Mouse (Mus musculus): ENCODE measurements around the gene Myoc. TPM values are rescaled to one million over a fixed set of nuclear protein-coding genes. Genes with fewer than 3 reads are reported as not detected.

The Myoc gene
- not detected in 2 replicates for polyA plus RNA-seq (2015; fragmentation: Nextera tagmentation; extraction: Ambion mirVana)

GRCm38 (mm10) chr1:162639051-162639750, at the start of gene Myoc:
Myoc (plus strand) TSS chr1:162639155.
- 89% methylated on average over 10 of the region's 10 CpGs for WGBS
- Histone ChIP-seq H3K4me2 (no peak within 1 kb of the TSS), H3K9me3 (replicated peaks) (no peaks in the 10 kb centered on the region), H3K9ac (no peak within 1 kb of the TSS), H3K4me3 (no peak within 1 kb of the TSS), H3K27ac (no peak within 1 kb of the TSS), H3K36me3 (ENCODE audit: poor library complexity, severe bottlenecking) (no peaks in the 10 kb centered on the region), H3K4me1 (no peaks in the 10 kb centered on the region), H3K27me3 (no peaks in the 10 kb centered on the region)
- ATAC-seq, result no peak

DNA sequence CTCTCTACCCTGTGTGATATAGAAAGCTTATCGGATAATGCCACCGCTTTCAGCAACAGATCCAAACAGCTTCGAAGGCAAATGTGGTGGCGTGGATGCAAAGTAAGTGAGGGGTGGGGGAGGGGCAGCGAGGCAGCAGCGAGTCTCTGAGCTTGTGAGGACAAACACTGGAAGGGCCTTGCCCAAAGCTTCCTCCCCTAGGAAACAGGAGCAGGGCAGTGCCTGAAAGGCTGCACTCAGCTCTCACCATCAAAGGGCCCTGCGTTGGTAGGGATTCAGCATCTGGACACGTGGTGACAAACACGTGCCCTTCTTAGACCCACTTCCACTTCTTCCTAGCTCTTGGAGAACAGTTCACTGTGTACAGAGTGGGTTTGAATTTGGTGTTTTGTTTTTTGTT, 49.5 kb upstream of the Myoc start:
- no peaks in the 10 kb centered on the region for H3K27me3 ChIP-seq
- no peak overlapping the region for H3K4me3 ChIP-seq
- H3K27ac ChIP-seq, result no peak overlapping the region
- H3K9ac ChIP-seq, result no peak overlapping the region; the same call in 1 of the 2 replicates
- ATAC-seq, result peak; percentile 85
- 9% methylated on average over 9 of the region's 9 CpGs for WGBS
- peak overlapping the region; percentile 7; the same call in 1 of the 2 replicates for H3K4me2 ChIP-seq
- H3K9me3 ChIP-seq (replicated peaks), result no peaks in the 10 kb centered on the region
- 0 out of 2 replicates have a peak, but pooled peaks cover 3% of the 10 kb centered on the region for H3K36me3 ChIP-seq (ENCODE audit: poor library complexity, severe bottlenecking)
- H3K4me1 ChIP-seq, result peaks cover 8% of the 10 kb centered on the region

DNA sequence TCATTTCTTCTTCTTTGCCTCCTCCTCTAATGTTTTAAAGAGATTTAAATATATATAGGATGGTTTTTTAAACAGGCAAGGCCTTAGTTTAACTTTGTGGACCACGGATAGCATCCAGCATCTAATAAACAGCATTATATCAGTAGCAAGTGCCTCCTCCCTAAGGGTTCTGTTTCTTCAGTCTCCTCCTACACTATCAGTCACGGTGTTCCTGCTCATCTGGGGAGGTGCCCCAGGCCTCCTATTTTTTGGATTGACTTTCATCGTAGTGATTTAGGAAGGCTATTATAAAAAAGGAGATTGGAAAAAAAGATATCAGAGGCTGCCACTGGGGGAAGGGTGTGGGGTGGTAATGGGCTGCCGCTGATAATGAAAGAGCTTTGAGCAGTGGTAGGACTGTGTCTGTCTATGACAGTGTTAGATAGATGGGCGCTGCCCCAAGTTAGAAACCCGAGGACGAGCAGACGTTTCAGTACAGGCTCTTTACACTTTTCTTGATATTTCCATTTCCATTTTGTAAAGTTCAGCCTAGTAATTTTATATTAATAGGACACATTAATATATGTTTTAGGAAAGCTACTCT, 48.4 kb upstream of the Myoc start:
- Histone ChIP-seq H3K27ac (no peak overlapping the region), H3K4me3 (no peak overlapping the region), H3K9me3 (replicated peaks) (no peaks in the 10 kb centered on the region), H3K4me2 (no peak overlapping the region), H3K36me3 (ENCODE audit: poor library complexity, severe bottlenecking) (no peaks in the 10 kb centered on the region), H3K27me3 (no peaks in the 10 kb centered on the region), H3K4me1 (peaks cover 8% of the 10 kb centered on the region), H3K9ac (no peak overlapping the region)
- ATAC-seq, result no peak
- 85% methylated on average over 8 of the region's 8 CpGs for WGBS

DNA sequence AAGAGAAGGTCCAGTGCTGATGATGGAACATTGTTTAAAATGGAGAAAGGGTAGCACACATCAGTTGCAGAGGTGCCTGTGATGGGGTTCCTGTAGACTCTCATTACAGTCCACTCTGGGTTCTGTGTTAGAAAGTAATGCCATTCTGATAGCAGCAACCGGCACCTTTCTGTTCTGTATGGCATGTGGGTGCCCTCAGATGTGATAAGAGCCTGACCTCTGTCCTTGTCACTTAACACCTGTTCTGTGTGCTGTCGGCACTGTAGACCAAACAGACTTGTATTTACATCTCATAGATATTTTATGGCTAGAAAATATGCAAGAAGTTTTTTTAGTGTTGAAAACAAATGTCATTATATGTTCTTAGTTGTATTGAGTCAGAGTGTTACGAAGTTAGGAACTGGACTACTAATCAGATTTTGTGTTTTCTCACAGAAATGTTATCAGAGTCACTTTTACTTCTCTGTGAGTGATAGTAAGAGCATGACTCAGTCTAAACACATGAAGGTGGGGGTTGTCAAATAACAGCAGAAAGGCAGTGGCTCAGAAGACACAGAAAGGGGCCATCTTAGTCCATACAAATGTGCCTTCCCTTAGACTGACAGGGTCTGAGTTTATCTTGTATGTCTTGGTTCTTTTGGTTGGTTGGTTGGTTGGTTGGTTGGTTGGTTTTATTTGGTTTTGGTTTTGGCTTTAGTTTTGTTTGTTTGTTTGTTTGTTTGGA, 41.4 kb upstream of the Myoc start:
- Histone ChIP-seq H3K4me3 (no peak overlapping the region), H3K9me3 (replicated peaks) (no peaks in the 10 kb centered on the region), H3K4me1 (0 out of 2 replicates have a peak, but pooled peaks cover 4% of the 10 kb centered on the region), H3K4me2 (no peak overlapping the region), H3K9ac (no peak overlapping the region), H3K36me3 (ENCODE audit: poor library complexity, severe bottlenecking) (peaks cover 16% of the 10 kb centered on the region), H3K27ac (no peak overlapping the region), H3K27me3 (no peaks in the 10 kb centered on the region)
- ATAC-seq, result no peak
- WGBS, result 93% methylated on average over 3 of the region's 3 CpGs

GRCm38 (mm10) chr1:162599617-162600016, 39.3 kb upstream of the Myoc start:
- 0 out of 2 replicates have a peak, but pooled peaks cover 4% of the 10 kb centered on the region for H3K4me1 ChIP-seq
- H3K27ac ChIP-seq, result no peak overlapping the region
- no peaks in the 10 kb centered on the region for H3K9me3 ChIP-seq (replicated peaks)
- peaks cover 18% of the 10 kb centered on the region for H3K36me3 ChIP-seq (ENCODE audit: poor library complexity, severe bottlenecking)
- no peak overlapping the region for H3K9ac ChIP-seq
- 95% methylated on average over 5 of the region's 5 CpGs for WGBS
- no peak overlapping the region for H3K4me2 ChIP-seq
- no peak for ATAC-seq
- no peak overlapping the region for H3K4me3 ChIP-seq
- no peaks in the 10 kb centered on the region for H3K27me3 ChIP-seq

GRCm38 (mm10) chr1:162601288-162601687, 37.7 kb upstream of the Myoc start:
- 73% methylated on average over 4 of the region's 4 CpGs for WGBS
- no peak overlapping the region for H3K9ac ChIP-seq
- ATAC-seq, result 0 out of 2 replicates have a peak, but pooled peaks have one; percentile 21

DNA sequence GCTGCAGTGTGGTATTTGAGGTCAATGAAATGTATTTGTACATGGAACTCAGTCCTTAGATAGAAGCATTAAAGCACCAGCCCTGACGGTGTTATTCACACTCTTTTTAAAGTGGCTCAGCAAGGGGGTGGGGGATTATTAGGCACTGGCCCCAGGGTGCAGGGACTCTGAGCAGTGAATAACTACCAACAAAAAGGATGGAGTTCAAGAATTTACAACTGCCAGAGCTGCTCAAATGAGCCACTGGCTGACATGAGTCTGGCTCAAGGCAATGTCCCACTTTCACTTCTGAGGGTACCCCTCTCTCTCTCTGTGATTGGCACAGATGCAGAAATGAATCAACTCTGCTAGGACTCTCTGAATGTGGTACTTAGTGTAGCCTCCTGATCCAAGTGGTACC, 30.8 kb upstream of the Myoc start:
- H3K9me3 ChIP-seq (replicated peaks), result no peaks in the 10 kb centered on the region
- no peak overlapping the region for H3K4me2 ChIP-seq
- peaks cover 11% of the 10 kb centered on the region; the same call in 1 of the 2 replicates for H3K4me1 ChIP-seq
- H3K27me3 ChIP-seq, result no peaks in the 10 kb centered on the region
- 0 out of 2 replicates have a peak, but pooled peaks cover under 1% of the 10 kb centered on the region for H3K36me3 ChIP-seq (ENCODE audit: poor library complexity, severe bottlenecking)
- WGBS, result 5% methylated on average over 1 of the region's 1 CpGs
- no peak overlapping the region for H3K4me3 ChIP-seq
- H3K9ac ChIP-seq, result no peak overlapping the region
- no peak overlapping the region for H3K27ac ChIP-seq
- no peak for ATAC-seq

More at GRCm38 (mm10) chr1:162601288-162601687, 37.7 kb upstream of the Myoc start:
- Histone ChIP-seq H3K36me3 (ENCODE audit: poor library complexity, severe bottlenecking) (peaks cover 18% of the 10 kb centered on the region), H3K4me3 (no peak overlapping the region), H3K4me1 (0 out of 2 replicates have a peak, but pooled peaks cover 4% of the 10 kb centered on the region), H3K27ac (no peak overlapping the region), H3K4me2 (no peak overlapping the region), H3K9me3 (replicated peaks) (no peaks in the 10 kb centered on the region), H3K27me3 (no peaks in the 10 kb centered on the region)

GRCm38 (mm10) chr1:162609633-162610250, 29.2 kb upstream of the Myoc start:
- no peak overlapping the region for H3K9ac ChIP-seq
- ATAC-seq, result 0 out of 2 replicates have a peak, but pooled peaks have one; percentile 46
- H3K27ac ChIP-seq, result no peak overlapping the region
- H3K4me1 ChIP-seq, result peaks cover 11% of the 10 kb centered on the region; the same call in 1 of the 2 replicates
- no peaks in the 10 kb centered on the region for H3K27me3 ChIP-seq
- WGBS, result 32% methylated on average over 9 of the region's 9 CpGs
- H3K36me3 ChIP-seq (ENCODE audit: poor library complexity, severe bottlenecking), result no peaks in the 10 kb centered on the region
- no peak overlapping the region for H3K4me3 ChIP-seq
- no peak overlapping the region for H3K4me2 ChIP-seq
- H3K9me3 ChIP-seq (replicated peaks), result no peaks in the 10 kb centered on the region

DNA sequence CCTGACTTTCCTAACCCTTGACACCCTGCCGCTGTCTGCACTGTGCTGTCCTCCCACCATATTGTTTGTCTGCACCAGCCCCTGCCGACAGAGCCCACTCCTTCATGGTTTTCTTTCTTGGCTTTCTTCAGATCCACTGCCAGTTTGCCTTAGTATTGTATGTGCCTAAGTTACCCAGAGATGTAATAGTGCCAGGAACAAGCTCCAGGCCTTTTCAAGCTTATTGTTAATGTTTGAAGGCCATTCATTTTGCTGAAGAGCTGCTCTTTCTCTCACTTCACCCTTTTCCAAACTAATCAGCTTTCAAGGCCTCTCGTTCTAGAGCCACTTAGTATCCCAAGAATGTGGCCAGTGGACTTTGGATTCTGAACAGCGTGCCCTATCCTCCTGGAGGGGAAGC, 27.8 kb upstream of the Myoc start:
- no peak overlapping the region for H3K4me3 ChIP-seq
- ATAC-seq, result no peak
- H3K27me3 ChIP-seq, result no peaks in the 10 kb centered on the region
- no peaks in the 10 kb centered on the region for H3K36me3 ChIP-seq (ENCODE audit: poor library complexity, severe bottlenecking)
- peaks cover 11% of the 10 kb centered on the region; the same call in 1 of the 2 replicates for H3K4me1 ChIP-seq
- no peak overlapping the region for H3K9ac ChIP-seq
- no peak overlapping the region for H3K27ac ChIP-seq
- H3K9me3 ChIP-seq (replicated peaks), result no peaks in the 10 kb centered on the region
- 32% methylated on average over 4 of the region's 4 CpGs for WGBS
- H3K4me2 ChIP-seq, result no peak overlapping the region

GRCm38 (mm10) chr1:162615511-162615910, 23.4 kb upstream of the Myoc start:
- Histone ChIP-seq H3K4me1 (no peaks in the 10 kb centered on the region), H3K36me3 (ENCODE audit: poor library complexity, severe bottlenecking) (no peaks in the 10 kb centered on the region), H3K4me3 (no peak overlapping the region), H3K4me2 (no peak overlapping the region), H3K27ac (no peak overlapping the region), H3K27me3 (no peaks in the 10 kb centered on the region), H3K9ac (no peak overlapping the region), H3K9me3 (replicated peaks) (no peaks in the 10 kb centered on the region; the same call in 1 of the 2 replicates)
- ATAC-seq, result peak; percentile 96
- 79% methylated on average over 1 of the region's 1 CpGs for WGBS

DNA sequence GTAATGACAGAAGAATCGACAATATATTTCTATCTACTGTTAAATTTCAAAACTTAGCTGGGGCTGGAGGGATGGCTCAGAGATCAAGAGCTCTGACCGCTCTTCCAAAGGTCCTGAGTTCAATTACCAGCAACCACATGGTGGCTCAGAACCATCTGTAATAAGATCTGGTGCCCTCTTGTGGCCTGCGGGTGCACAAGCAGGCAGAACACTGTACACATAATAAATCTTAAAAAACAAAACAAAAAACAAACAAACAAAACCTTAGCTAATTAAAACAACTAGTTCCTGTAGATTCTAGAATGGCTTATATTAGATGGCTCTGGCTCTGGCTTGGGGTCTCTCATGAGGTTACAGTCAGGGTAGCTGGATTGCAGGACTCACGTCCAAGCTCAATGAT, 18.5 kb upstream of the Myoc start:
- no peak overlapping the region for H3K9ac ChIP-seq
- H3K27ac ChIP-seq, result no peak overlapping the region
- no peaks in the 10 kb centered on the region for H3K36me3 ChIP-seq (ENCODE audit: poor library complexity, severe bottlenecking)
- no peaks in the 10 kb centered on the region; the same call in 1 of the 2 replicates for H3K9me3 ChIP-seq (replicated peaks)
- H3K4me1 ChIP-seq, result no peaks in the 10 kb centered on the region
- ATAC-seq, result no peak
- no peak overlapping the region for H3K4me3 ChIP-seq
- H3K4me2 ChIP-seq, result no peak overlapping the region
- no peaks in the 10 kb centered on the region for H3K27me3 ChIP-seq
- WGBS, result 74% methylated on average over 4 of the region's 4 CpGs

Data from forebrain, embryonic 13.5 days (tissue).